Mouse (Mus musculus): Measurements from ENCODE around the gene Abt1. TPM values are rescaled to one million over a fixed set of nuclear protein-coding genes. Genes with fewer than 3 reads are reported as not detected.

Abt1 gene
- total RNA-seq, 1 experiment = 15.5 TPM

DNA sequence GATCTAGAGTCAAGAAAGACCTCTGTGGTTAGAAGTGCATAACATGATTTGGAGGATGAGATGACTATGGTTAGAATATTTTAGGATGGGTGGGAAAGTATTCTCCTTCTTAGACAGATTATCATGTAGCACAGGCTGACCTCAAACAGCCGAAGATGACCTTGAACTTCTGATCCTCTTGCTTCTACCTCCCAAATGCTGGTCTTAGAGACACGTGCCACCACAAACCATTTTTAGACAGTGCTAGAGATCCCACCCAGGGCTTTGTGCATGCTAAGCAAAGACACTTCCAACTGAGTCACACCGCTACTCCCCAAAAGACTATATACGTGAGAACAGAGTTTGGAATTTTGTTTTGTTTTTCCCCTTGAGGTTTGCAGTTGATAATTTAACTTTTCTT is 38.4 kb upstream of the Abt1 start:
- Histone ChIP-seq H3K9ac (ENCODE audit: insufficient read depth, low read depth, low read length, poor library complexity, severe bottlenecking) (no peak overlapping the region), H3K9me3 (ENCODE audit: control insufficient read depth, insufficient read depth, low read depth, low read length) (no peaks in the 10 kb centered on the region), H3K36me3 (ENCODE audit: control insufficient read depth, insufficient read depth, low read length, poor library complexity, severe bottlenecking) (no peaks in the 10 kb centered on the region), H3K27ac (ENCODE audit: insufficient read depth, low read depth, low read length, poor library complexity, severe bottlenecking) (no peak overlapping the region), H3K4me1 (ENCODE audit: control insufficient read depth in 2 of 2, insufficient read depth in 2 of 2, low read length in 2 of 2, poor library complexity in 1 of 2) (peaks cover 2 to 11% of the 10 kb centered on the region in 2 experiments; a peak in 3 of 4 replicates), H3K4me3 (ENCODE audit: insufficient read depth in 1 of 2, low read depth in 1 of 2, low read length in 2 of 2, poor library complexity in 1 of 2, severe bottlenecking in 1 of 2) (no peak overlapping the region)
- TF ChIP-seq MAFK (IDR thresholded peaks at IDR 0.05; ENCODE audit: insufficient read depth, low read depth, low read length) (no peak), ZNF384 (IDR thresholded peaks at IDR 0.05; ENCODE audit: low read depth, low read length) (no peak), ZC3H11A (IDR thresholded peaks at IDR 0.05; ENCODE audit: borderline replicate concordance, low read depth, low read length) (no peak), HCFC1 (IDR thresholded peaks at IDR 0.05; ENCODE audit: borderline replicate concordance, insufficient read depth, low read length) (no peak), CHD2 (IDR thresholded peaks at IDR 0.05; ENCODE audit: low read depth, low read length) (no peak)
- in situ Hi-C loops (cut with MboI; ENCODE audit: low sequenced_read_pairs in 2 of 2, unreplicated experiment in 2 of 2) = no loop called here
- no peak for DNase-seq (ENCODE audit: low read depth, low spot score)

GRCm38 (mm10) chr13:23459264-23459846 is 35.7 kb upstream of the Abt1 start:
- Histone ChIP-seq H3K4me3 (ENCODE audit: insufficient read depth in 1 of 2, low read depth in 1 of 2, low read length in 2 of 2, poor library complexity in 1 of 2, severe bottlenecking in 1 of 2) (0 out of 4 replicates have a peak overlapping the region, but pooled peaks of 1 of the 2 experiments have one; percentile 22), H3K9me3 (ENCODE audit: control insufficient read depth, insufficient read depth, low read depth, low read length) (no peaks in the 10 kb centered on the region), H3K4me1 (ENCODE audit: control insufficient read depth in 2 of 2, insufficient read depth in 2 of 2, low read length in 2 of 2, poor library complexity in 1 of 2) (peaks cover 0 to 5% of the 10 kb centered on the region in 2 experiments; a peak in 1 of 4 replicates), H3K27ac (ENCODE audit: insufficient read depth, low read depth, low read length, poor library complexity, severe bottlenecking) (no peak overlapping the region), H3K9ac (ENCODE audit: insufficient read depth, low read depth, low read length, poor library complexity, severe bottlenecking) (no peak overlapping the region), H3K36me3 (ENCODE audit: control insufficient read depth, insufficient read depth, low read length, poor library complexity, severe bottlenecking) (no peaks in the 10 kb centered on the region)
- DNase-seq (ENCODE audit: low read depth, low spot score) = no peak
- in situ Hi-C loops (cut with MboI; ENCODE audit: low sequenced_read_pairs in 2 of 2, unreplicated experiment in 2 of 2) = no loop called here
- no peak for TF ChIP-seq MAFK (IDR thresholded peaks at IDR 0.05; ENCODE audit: insufficient read depth, low read depth, low read length)
- TF ChIP-seq HCFC1 (IDR thresholded peaks at IDR 0.05; ENCODE audit: borderline replicate concordance, insufficient read depth, low read length) = no peak
- no peak for TF ChIP-seq ZC3H11A (IDR thresholded peaks at IDR 0.05; ENCODE audit: borderline replicate concordance, low read depth, low read length)
- TF ChIP-seq ZNF384 (IDR thresholded peaks at IDR 0.05; ENCODE audit: low read depth, low read length) = no peak
- no peak for TF ChIP-seq CHD2 (IDR thresholded peaks at IDR 0.05; ENCODE audit: low read depth, low read length)

GRCm38 (mm10) chr13:23453926-23454325 is 30.3 kb upstream of the Abt1 start:
- Histone ChIP-seq H3K4me1 (ENCODE audit: control insufficient read depth in 2 of 2, insufficient read depth in 2 of 2, low read length in 2 of 2, poor library complexity in 1 of 2) (peaks cover 0 to under 1% of the 10 kb centered on the region in 2 experiments; a peak in 1 of 4 replicates), H3K36me3 (ENCODE audit: control insufficient read depth, insufficient read depth, low read length, poor library complexity, severe bottlenecking) (no peaks in the 10 kb centered on the region), H3K27ac (ENCODE audit: insufficient read depth, low read depth, low read length, poor library complexity, severe bottlenecking) (no peak overlapping the region), H3K4me3 (ENCODE audit: insufficient read depth in 1 of 2, low read depth in 1 of 2, low read length in 2 of 2, poor library complexity in 1 of 2, severe bottlenecking in 1 of 2) (peak overlapping the region; percentile 81 to 95), H3K9ac (ENCODE audit: insufficient read depth, low read depth, low read length, poor library complexity, severe bottlenecking) (peak overlapping the region; percentile 76; the same call in 1 of the 2 replicates), H3K9me3 (ENCODE audit: control insufficient read depth, insufficient read depth, low read depth, low read length) (no peaks in the 10 kb centered on the region)
- no peak for TF ChIP-seq HCFC1 (IDR thresholded peaks at IDR 0.05; ENCODE audit: borderline replicate concordance, insufficient read depth, low read length)
- TF ChIP-seq ZC3H11A (IDR thresholded peaks at IDR 0.05; ENCODE audit: borderline replicate concordance, low read depth, low read length) = no peak
- TF ChIP-seq CHD2 (IDR thresholded peaks at IDR 0.05; ENCODE audit: low read depth, low read length) = no peak
- TF ChIP-seq ZNF384 (IDR thresholded peaks at IDR 0.05; ENCODE audit: low read depth, low read length) = no peak
- TF ChIP-seq MAFK (IDR thresholded peaks at IDR 0.05; ENCODE audit: insufficient read depth, low read depth, low read length) = no peak
- DNase-seq (ENCODE audit: low read depth, low spot score) = no peak
- in situ Hi-C loops (cut with MboI; ENCODE audit: low sequenced_read_pairs in 2 of 2, unreplicated experiment in 2 of 2) = no loop called here

DNA sequence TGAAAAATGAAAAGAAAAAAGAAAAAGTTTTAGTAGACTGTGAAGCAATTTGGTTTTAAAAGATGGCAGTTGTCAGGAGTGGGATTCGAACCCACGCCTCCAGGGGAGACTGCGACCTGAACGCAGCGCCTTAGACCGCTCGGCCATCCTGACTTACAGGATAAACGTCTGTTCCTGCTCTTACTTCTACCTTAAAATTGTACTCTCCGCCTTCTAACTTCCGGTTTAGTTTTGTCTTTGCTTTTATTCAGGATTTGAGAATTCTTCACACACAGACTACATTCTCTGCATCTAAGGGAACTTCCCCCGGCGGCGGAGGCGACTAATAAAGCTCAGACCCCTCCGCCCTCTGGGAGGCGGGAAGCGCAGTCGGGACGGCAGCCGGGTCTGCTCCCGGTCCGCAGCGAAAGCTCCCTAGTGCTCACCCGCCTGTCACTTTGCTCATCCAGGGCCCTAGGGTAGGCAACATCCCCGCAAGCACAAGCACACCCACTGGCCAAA is 29.7 kb upstream of the Abt1 start:
- H3K9me3 ChIP-seq (ENCODE audit: control insufficient read depth, insufficient read depth, low read depth, low read length) = no peaks in the 10 kb centered on the region
- no peak overlapping the region for H3K27ac ChIP-seq (ENCODE audit: insufficient read depth, low read depth, low read length, poor library complexity, severe bottlenecking)
- DNase-seq (ENCODE audit: low read depth, low spot score) = no peak
- TF ChIP-seq MAFK (IDR thresholded peaks at IDR 0.05; ENCODE audit: insufficient read depth, low read depth, low read length) = peak; percentile 93
- no peak for TF ChIP-seq ZNF384 (IDR thresholded peaks at IDR 0.05; ENCODE audit: low read depth, low read length)
- peak overlapping the region; percentile 76 for H3K9ac ChIP-seq (ENCODE audit: insufficient read depth, low read depth, low read length, poor library complexity, severe bottlenecking)
- H3K4me3 ChIP-seq (ENCODE audit: insufficient read depth in 1 of 2, low read depth in 1 of 2, low read length in 2 of 2, poor library complexity in 1 of 2, severe bottlenecking in 1 of 2) = peak overlapping the region; percentile 81 to 95
- H3K4me1 ChIP-seq (ENCODE audit: control insufficient read depth in 2 of 2, insufficient read depth in 2 of 2, low read length in 2 of 2, poor library complexity in 1 of 2) = peaks cover 0 to 3% of the 10 kb centered on the region in 2 experiments; a peak in 1 of 4 replicates
- in situ Hi-C loops (cut with MboI; ENCODE audit: low sequenced_read_pairs in 2 of 2, unreplicated experiment in 2 of 2) = no loop called here
- no peaks in the 10 kb centered on the region for H3K36me3 ChIP-seq (ENCODE audit: control insufficient read depth, insufficient read depth, low read length, poor library complexity, severe bottlenecking)
